Mouse (Mus musculus) lung, postnatal 25 days (tissue): ENCODE measurements at regions not wholly inside any gene's neighbourhood (a gene's known extent, or its start where the extent isn't known, plus 50 kb on each side); places are given as distances from the start of the nearest gene placed in this dataset.
A peak's percentile ranks its signal among the peaks of the same experiment; 100 is the strongest.

ENCODE experiments used
- DNase-seq: peaks from one replicate; pipeline ENCODE4 v3.0.0; 2022; ENCODE audit warnings: low spot score

GRCm38 (mm10) chr13:72803374-72803773, 174.8 kb downstream of the Irx2 start:
- no peak for DNase-seq

GRCm38 (mm10) chr13:72809226-72809625, 180.6 kb downstream of the Irx2 start:
- no peak for DNase-seq

GRCm38 (mm10) chr13:72810626-72811025, 182.0 kb downstream of the Irx2 start:
- DNase-seq, result no peak

- no peak for DNase-seq
Measured at GRCm38 (mm10) chr13:72814616-72815015, 186.0 kb downstream of the Irx2 start.

GRCm38 (mm10) chr13:72815236-72815932, 186.8 kb downstream of the Irx2 start:
- no peak for DNase-seq

GRCm38 (mm10) chr13:72815933-72816553, 187.4 kb downstream of the Irx2 start:
- DNase-seq, result no peak

- DNase-seq, result no peak
Measured at GRCm38 (mm10) chr13:72816856-72817255, 188.2 kb downstream of the Irx2 start.

- no peak for DNase-seq
Measured at GRCm38 (mm10) chr13:72817521-72817920, 188.9 kb downstream of the Irx2 start.

GRCm38 (mm10) chr13:72817930-72818329, 189.3 kb downstream of the Irx2 start:
- DNase-seq, result no peak

- no peak for DNase-seq
Measured at GRCm38 (mm10) chr13:72826613-72827012, 198.0 kb downstream of the Irx2 start.

GRCm38 (mm10) chr13:72829331-72829730, 200.7 kb downstream of the Irx2 start:
- DNase-seq, result no peak

- no peak for DNase-seq
Measured at GRCm38 (mm10) chr13:72833326-72833725, 204.7 kb downstream of the Irx2 start.

GRCm38 (mm10) chr13:72837016-72837415, 208.4 kb downstream of the Irx2 start:
- DNase-seq, result no peak

GRCm38 (mm10) chr13:72848097-72848496, 219.5 kb downstream of the Irx2 start:
- peak; percentile 1 for DNase-seq

- no peak for DNase-seq
Measured at GRCm38 (mm10) chr13:72849841-72850240, 221.2 kb downstream of the Irx2 start.

GRCm38 (mm10) chr13:72852896-72853295, 224.3 kb downstream of the Irx2 start:
- DNase-seq, result no peak

GRCm38 (mm10) chr13:72875921-72876320, 247.3 kb downstream of the Irx2 start:
- no peak for DNase-seq

GRCm38 (mm10) chr13:72894982-72895381, 266.4 kb downstream of the Irx2 start:
- DNase-seq, result no peak

GRCm38 (mm10) chr13:72902576-72902975, 274.0 kb downstream of the Irx2 start:
- no peak for DNase-seq

GRCm38 (mm10) chr13:72918895-72919294, 290.3 kb downstream of the Irx2 start:
- DNase-seq, result no peak

GRCm38 (mm10) chr13:72920368-72920767, 291.7 kb downstream of the Irx2 start:
- DNase-seq, result no peak

GRCm38 (mm10) chr13:72924560-72925135, 296.0 kb downstream of the Irx2 start:
- DNase-seq, result no peak

- DNase-seq, result no peak
Measured at GRCm38 (mm10) chr13:72937246-72937645, 308.6 kb downstream of the Irx2 start.
